Mouse (Mus musculus): ENCODE data around the gene Cyp4f18. TPM values are rescaled to one million over a fixed set of nuclear protein-coding genes. Genes with fewer than 3 reads are reported as not detected.

The Cyp4f18 gene
- total and polyA plus RNA-seq, 3 experiments = 13.5 to 37.4 (median 31.7) TPM

DNA sequence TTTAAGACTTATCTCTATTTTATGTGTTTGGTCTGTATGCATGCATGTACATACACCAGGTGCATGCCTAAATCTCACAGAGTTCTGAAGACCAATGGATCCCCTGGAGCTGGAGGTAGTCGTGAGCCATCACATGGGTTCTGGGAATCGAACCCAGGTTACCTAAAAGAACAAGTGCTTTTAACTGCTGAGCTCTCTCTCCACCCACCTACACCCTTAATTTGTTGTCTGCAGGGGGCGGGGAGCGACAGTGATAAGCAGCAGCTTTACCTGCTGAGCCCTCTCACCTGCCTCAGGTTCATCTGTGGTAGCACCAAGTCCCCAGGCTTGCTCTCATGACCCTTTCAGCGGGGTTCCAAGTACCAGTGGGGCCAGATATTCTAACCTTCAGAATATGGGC lies 47.6 kb downstream of the Cyp4f18 start:
- Histone ChIP-seq H3K27me3 (replicated peaks) (no peaks in the 10 kb centered on the region), H3K4me1 (ENCODE audit: control insufficient read depth in 1 of 2, insufficient read depth in 2 of 2) (peaks cover 0 to 21% of the 10 kb centered on the region in 2 experiments; a peak in 2 of 4 replicates), H3K27ac (ENCODE audit: insufficient read depth, low read depth) (no peak overlapping the region), H3K79me2 (replicated peaks; ENCODE audit: control insufficient read depth, extremely low read depth, insufficient read depth, poor library complexity, severe bottlenecking) (peaks cover 17% of the 10 kb centered on the region), H3K9ac (ENCODE audit: insufficient read depth, low read depth) (no peak overlapping the region), H3K36me3 (replicated peaks in 1 of 2; ENCODE audit: control insufficient read depth in 1 of 2, insufficient read depth in 1 of 2, low read length in 1 of 2) (peaks cover 16 to 58% of the 10 kb centered on the region in 2 experiments), H3K4me2 (ENCODE audit: insufficient read depth, low read depth, poor library complexity, severe bottlenecking) (no peak overlapping the region), H3K9me3 (replicated peaks; ENCODE audit: low read length) (peaks cover 19% of the 10 kb centered on the region), H3K4me3 (replicated peaks in 1 of 3; ENCODE audit: low read depth in 2 of 3, low read length in 2 of 3, poor library complexity in 1 of 3) (no peak overlapping the region)
- dilution Hi-C loops (cut with MboI; ENCODE audit: extremely low pct_ligation_motif_present, extremely low pct_unique_long_range_greater_than_20kb, low sequenced_read_pairs) (no loop called here), in situ Hi-C loops (cut with MboI; ENCODE audit: low pct_ligation_motif_present, low pct_unique_long_range_greater_than_20kb, low sequenced_read_pairs) (no loop called here)
- no peak for DNase-seq (ENCODE audit: extremely low read depth)
- TF ChIP-seq TBP (conservative IDR thresholded peaks at IDR 0.05; ENCODE audit: low read depth, low read length) (no peak), BHLHE40 (IDR thresholded peaks at IDR 0.05; ENCODE audit: low read depth, low read length) (no peak), ZMIZ1 (IDR thresholded peaks at IDR 0.05; ENCODE audit: low read depth, low read length) (no peak)

DNA sequence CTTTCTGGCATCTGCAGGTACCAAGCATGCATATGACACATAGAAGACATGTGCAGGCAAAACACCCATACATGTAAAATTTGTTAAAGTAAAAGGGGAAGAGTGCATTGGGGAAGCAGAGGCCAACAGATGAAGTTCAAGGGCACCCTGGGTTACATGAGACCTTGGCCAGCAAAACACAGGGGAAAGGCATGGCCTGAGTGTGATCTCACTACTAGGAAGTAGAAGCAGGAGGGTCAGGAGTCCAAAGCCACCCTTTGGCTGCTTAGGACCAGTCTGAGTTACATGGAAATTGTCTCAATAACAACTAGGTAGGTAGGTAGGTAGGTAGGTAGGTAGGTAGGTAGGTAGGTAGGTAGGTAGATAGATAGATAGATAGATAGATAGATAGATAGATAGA lies 48.9 kb downstream of the Cyp4f18 start:
- peaks cover 8 to 45% of the 10 kb centered on the region in 2 experiments for H3K36me3 ChIP-seq (replicated peaks in 1 of 2; ENCODE audit: control insufficient read depth in 1 of 2, insufficient read depth in 1 of 2, low read length in 1 of 2)
- no peak for DNase-seq (ENCODE audit: extremely low read depth)
- dilution Hi-C loops (cut with MboI; ENCODE audit: extremely low pct_ligation_motif_present, extremely low pct_unique_long_range_greater_than_20kb, low sequenced_read_pairs) = no loop called here
- in situ Hi-C loops (cut with MboI; ENCODE audit: low pct_ligation_motif_present, low pct_unique_long_range_greater_than_20kb, low sequenced_read_pairs) = no loop called here
- peaks cover 11% of the 10 kb centered on the region for H3K9me3 ChIP-seq (replicated peaks; ENCODE audit: low read length)
- no peaks in the 10 kb centered on the region for H3K27me3 ChIP-seq (replicated peaks)
- no peak overlapping the region for H3K9ac ChIP-seq (ENCODE audit: insufficient read depth, low read depth)
- H3K4me1 ChIP-seq (ENCODE audit: control insufficient read depth in 1 of 2, insufficient read depth in 2 of 2) = peaks cover 0 to 21% of the 10 kb centered on the region in 2 experiments; a peak in 2 of 4 replicates
- H3K4me2 ChIP-seq (ENCODE audit: insufficient read depth, low read depth, poor library complexity, severe bottlenecking) = no peak overlapping the region
- TF ChIP-seq UBTF (IDR thresholded peaks at IDR 0.05; ENCODE audit: low read depth, low read length) (no peak), ETS1 (conservative IDR thresholded peaks at IDR 0.05; ENCODE audit: low read depth, low read length) (no peak), EP300 (IDR thresholded peaks at IDR 0.05; ENCODE audit: low read length) (no peak), ZMIZ1 (IDR thresholded peaks at IDR 0.05; ENCODE audit: low read depth, low read length) (no peak), TBP (conservative IDR thresholded peaks at IDR 0.05; ENCODE audit: low read depth, low read length) (no peak), GABPA (IDR thresholded peaks at IDR 0.05; ENCODE audit: insufficient replicate concordance, low read depth, low read length) (no peak), BHLHE40 (IDR thresholded peaks at IDR 0.05; ENCODE audit: low read depth, low read length) (no peak), PAX5 (IDR thresholded peaks at IDR 0.05; ENCODE audit: low read length) (no peak), ELF1 (IDR thresholded peaks at IDR 0.05; ENCODE audit: low read depth, low read length) (no peak), NRF1 (IDR thresholded peaks at IDR 0.05; ENCODE audit: low read depth, low read length) (no peak), RCOR1 (conservative IDR thresholded peaks at IDR 0.05; ENCODE audit: low read depth, low read length) (no peak), MXI1 (IDR thresholded peaks at IDR 0.05; ENCODE audit: low read depth, low read length) (no peak), SMC3 (IDR thresholded peaks at IDR 0.05; ENCODE audit: low read depth, low read length) (no peak), ZKSCAN1 (IDR thresholded peaks at IDR 0.05; ENCODE audit: borderline replicate concordance, low read depth, low read length) (no peak), POLR2AphosphoS2 (IDR thresholded peaks at IDR 0.05; ENCODE audit: low read depth, low read length) (no peak), CTCF (conservative IDR thresholded peaks at IDR 0.05 in 1 of 2, IDR thresholded peaks at IDR 0.05 in 1 of 2; ENCODE audit: low read depth in 2 of 2, low read length in 2 of 2) (no peak), MAX (IDR thresholded peaks at IDR 0.05; ENCODE audit: low read length) (no peak)
- peaks cover 17% of the 10 kb centered on the region for H3K79me2 ChIP-seq (replicated peaks; ENCODE audit: control insufficient read depth, extremely low read depth, insufficient read depth, poor library complexity, severe bottlenecking)
- no peak overlapping the region for H3K4me3 ChIP-seq (replicated peaks in 1 of 3; ENCODE audit: low read depth in 2 of 3, low read length in 2 of 3, poor library complexity in 1 of 3)
- H3K27ac ChIP-seq (ENCODE audit: insufficient read depth, low read depth) = no peak overlapping the region

Measured in CH12.LX (cell line).